Mouse (Mus musculus): ENCODE data around the gene Brpf1.

The Brpf1 gene

GRCm38 (mm10) chr6:113306986-113307349 lies at the start of gene Brpf1:
TSS of gene Brpf1 (plus strand) at chr6:113307137.
- no peak for DNase-seq (ENCODE audit: low spot score in 2 of 2)

GRCm38 (mm10) chr6:113261174-113261858 lies 45.6 kb upstream of the Brpf1 start:
- DNase-seq (ENCODE audit: low spot score in 2 of 2) = no peak

GRCm38 (mm10) chr6:113263531-113263930 lies 43.4 kb upstream of the Brpf1 start:
- no peak for DNase-seq (ENCODE audit: low spot score in 2 of 2)

- DNase-seq (ENCODE audit: low spot score in 2 of 2) = no peak
These were observed 42.5 kb upstream of the Brpf1 start for GRCm38 (mm10) chr6:113264429-113264828.

GRCm38 (mm10) chr6:113266996-113267655 lies 39.8 kb upstream of the Brpf1 start:
- DNase-seq (ENCODE audit: low spot score in 2 of 2) = no peak

- DNase-seq (ENCODE audit: low spot score in 2 of 2) = no peak
These were observed 38.9 kb upstream of the Brpf1 start for GRCm38 (mm10) chr6:113267988-113268387.

GRCm38 (mm10) chr6:113272365-113272764 lies 34.6 kb upstream of the Brpf1 start:
- DNase-seq (ENCODE audit: low spot score in 2 of 2) = no peak

GRCm38 (mm10) chr6:113276846-113277245 lies 30.1 kb upstream of the Brpf1 start:
- no peak for DNase-seq (ENCODE audit: low spot score in 2 of 2)

- no peak for DNase-seq (ENCODE audit: low spot score in 2 of 2)
These were observed 25.3 kb upstream of the Brpf1 start for GRCm38 (mm10) chr6:113281676-113282075.

GRCm38 (mm10) chr6:113282101-113282802 lies 24.7 kb upstream of the Brpf1 start, which contains the start of gene Cpne9:
TSS of gene Cpne9 (plus strand) at chr6:113282307.
- no peak for DNase-seq (ENCODE audit: low spot score in 2 of 2)

GRCm38 (mm10) chr6:113282969-113283368 lies 24.0 kb upstream of the Brpf1 start:
- no peak for DNase-seq (ENCODE audit: low spot score in 2 of 2)

GRCm38 (mm10) chr6:113283500-113283899 lies 23.4 kb upstream of the Brpf1 start:
- DNase-seq (ENCODE audit: low spot score in 2 of 2) = no peak

GRCm38 (mm10) chr6:113284931-113285330 lies 22.0 kb upstream of the Brpf1 start:
- no peak for DNase-seq (ENCODE audit: low spot score in 2 of 2)

- DNase-seq (ENCODE audit: low spot score in 2 of 2) = no peak
These were observed 20.6 kb upstream of the Brpf1 start for GRCm38 (mm10) chr6:113286316-113286715.

- DNase-seq (ENCODE audit: low spot score in 2 of 2) = no peak
These were observed 19.7 kb upstream of the Brpf1 start for GRCm38 (mm10) chr6:113287236-113287635.

GRCm38 (mm10) chr6:113289346-113289745 lies 17.6 kb upstream of the Brpf1 start:
- DNase-seq (ENCODE audit: low spot score in 2 of 2) = no peak

GRCm38 (mm10) chr6:113290346-113290745 lies 16.6 kb upstream of the Brpf1 start:
- DNase-seq (ENCODE audit: low spot score in 2 of 2) = no peak

GRCm38 (mm10) chr6:113292938-113293337 lies 14.0 kb upstream of the Brpf1 start:
- DNase-seq (ENCODE audit: low spot score in 2 of 2) = no peak

- no peak for DNase-seq (ENCODE audit: low spot score in 2 of 2)
These were observed 10.9 kb upstream of the Brpf1 start for GRCm38 (mm10) chr6:113296046-113296445.

GRCm38 (mm10) chr6:113296639-113297038 lies 10.3 kb upstream of the Brpf1 start:
- no peak for DNase-seq (ENCODE audit: low spot score in 2 of 2)

- no peak for DNase-seq (ENCODE audit: low spot score in 2 of 2)
These were observed 5.6 kb upstream of the Brpf1 start for GRCm38 (mm10) chr6:113301350-113301749.

GRCm38 (mm10) chr6:113302258-113302657 lies 4.7 kb upstream of the Brpf1 start:
- DNase-seq (ENCODE audit: low spot score in 2 of 2) = no peak

Data from heart, adult 9 months (tissue).